Mouse (Mus musculus) CD4-positive helper T cell, adult 2 months (primary cell): ENCODE data around the gene Map3k14.

Source experiments
- DNase-seq: peaks from one replicate; pipeline ENCODE4 v3.0.0-alpha.2; 2012; ENCODE audit warnings: low read depth, missing footprints, low spot score

Map3k14 gene

GRCm38 (mm10) chr11:103210291-103210690, 57.0 kb downstream of the Map3k14 start:
- no peak for DNase-seq

- no peak for DNase-seq
Measured at GRCm38 (mm10) chr11:103208458-103208857, 58.8 kb downstream of the Map3k14 start, which contains the start of gene 1700023F06Rik. Gene 1700023F06Rik, minus strand, starts transcription at chr11:103208558.

- no peak for DNase-seq
Measured at GRCm38 (mm10) chr11:103206203-103206602, 61.1 kb downstream of the Map3k14 start.

GRCm38 (mm10) chr11:103202376-103202775, 64.9 kb downstream of the Map3k14 start:
- DNase-seq = no peak

- DNase-seq = no peak
Measured at GRCm38 (mm10) chr11:103201664-103202063, 65.6 kb downstream of the Map3k14 start.

- DNase-seq = no peak
Measured at GRCm38 (mm10) chr11:103198911-103199803, 68.1 kb downstream of the Map3k14 start.

GRCm38 (mm10) chr11:103198339-103198738, 68.9 kb downstream of the Map3k14 start:
- DNase-seq = no peak

GRCm38 (mm10) chr11:103197340-103197739, 69.9 kb downstream of the Map3k14 start:
- no peak for DNase-seq

GRCm38 (mm10) chr11:103195656-103196055, 71.6 kb downstream of the Map3k14 start:
- no peak for DNase-seq

- DNase-seq = no peak
Measured at GRCm38 (mm10) chr11:103195236-103195635, 72.0 kb downstream of the Map3k14 start.

GRCm38 (mm10) chr11:103193825-103194168, 73.5 kb downstream of the Map3k14 start:
- no peak for DNase-seq

GRCm38 (mm10) chr11:103192956-103193824, 74.1 kb downstream of the Map3k14 start:
- DNase-seq = no peak

GRCm38 (mm10) chr11:103192230-103192955, 74.9 kb downstream of the Map3k14 start:
- DNase-seq = no peak

- peak; percentile 63 for DNase-seq
Measured at GRCm38 (mm10) chr11:103184891-103185290, 82.4 kb downstream of the Map3k14 start.

- DNase-seq = no peak
Measured at GRCm38 (mm10) chr11:103181911-103182310, 85.4 kb downstream of the Map3k14 start.

GRCm38 (mm10) chr11:103181349-103181748, 85.9 kb downstream of the Map3k14 start:
- no peak for DNase-seq

GRCm38 (mm10) chr11:103180426-103180825, 86.8 kb downstream of the Map3k14 start:
- no peak for DNase-seq

- DNase-seq = no peak
Measured at GRCm38 (mm10) chr11:103178748-103179147, 88.5 kb downstream of the Map3k14 start.

GRCm38 (mm10) chr11:103177815-103178485, 89.3 kb downstream of the Map3k14 start:
- DNase-seq = peak; percentile 67

GRCm38 (mm10) chr11:103177216-103177615, 90.1 kb downstream of the Map3k14 start:
- DNase-seq = no peak

GRCm38 (mm10) chr11:103176510-103176909, 90.8 kb downstream of the Map3k14 start:
- DNase-seq = no peak
